Mouse (Mus musculus) forebrain, embryonic 11.5 days (tissue): ENCODE data around the gene Ehbp1. TPM values are rescaled to one million over a fixed set of nuclear protein-coding genes. Genes with fewer than 3 reads are reported as not detected.
A peak's percentile ranks its signal among the peaks of the same experiment; 100 is the strongest.

ENCODE experiments used
- ATAC-seq: fragments of 200-750 bp; cut with Nextera tagmentation; replicated peaks from 2 replicates; pipeline ENCODE4 v1.8.0; 2017; ENCODE audit warnings: moderate TSS enrichment; ENCODE audit not compliant: low FRiP score
- DNase-seq: peaks from one replicate; pipeline ENCODE4 v3.0.0-alpha.2; 2017; ENCODE audit warnings: low spot score
- H3K27ac ChIP-seq: fragments of 300-500 bp; sonication (generic); 2 replicates; pipeline ENCODE4 v1.5.1; 2014; ENCODE audit warnings: low read depth, low read length
- H3K27me3 ChIP-seq: fragments of 300-500 bp; sonication (generic); 2 replicates; pipeline ENCODE4 v1.6.1; 2014; ENCODE audit warnings: mild to moderate bottlenecking, low read length, mixed read lengths; ENCODE audit not compliant: control insufficient read depth, insufficient read depth
- H3K36me3 ChIP-seq: fragments of 300-500 bp; sonication (generic); 2 replicates; pipeline ENCODE4 v1.6.1; 2014; ENCODE audit warnings: mild to moderate bottlenecking, low read length, moderate library complexity, mixed read lengths; ENCODE audit not compliant: control insufficient read depth, insufficient read depth
- H3K4me1 ChIP-seq: fragments of 300-500 bp; sonication (generic); replicated peaks from 2 replicates; pipeline ENCODE4 v1.6.1; 2014; ENCODE audit warnings: low read length, mixed read lengths; ENCODE audit not compliant: control insufficient read depth, insufficient read depth
- H3K4me2 ChIP-seq: fragments of 300-500 bp; sonication (generic); 2 replicates; pipeline ENCODE4 v1.6.1; 2014; ENCODE audit warnings: low read depth, mild to moderate bottlenecking, low read length, moderate library complexity, mixed read lengths; ENCODE audit not compliant: severe bottlenecking
- H3K4me3 ChIP-seq: fragments of 300-500 bp; sonication (generic); 2 replicates; pipeline ENCODE4 v1.5.1; 2014; ENCODE audit warnings: low read depth, low read length
- H3K9ac ChIP-seq: fragments of 300-500 bp; sonication (generic); 2 replicates; pipeline ENCODE4 v1.6.1; 2014; ENCODE audit warnings: low read length
- H3K9me3 ChIP-seq: fragments of 300-500 bp; sonication (generic); 2 replicates; pipeline ENCODE4 v1.6.1; 2016; ENCODE audit warnings: low read length, mixed read lengths; ENCODE audit not compliant: control insufficient read depth
- WGBS: fragments of 180-500 bp; shearing (Covaris S2); extraction: QIAGEN DNeasy Blood & Tissue Kit; methylation state at CpG from one replicate; pipeline ENCODE4 v1.1.7; 2014; 5-methylcytosine and 5-hydroxymethylcytosine counted together
- polyA plus RNA-seq: library from polyadenylated mRNA; unstranded; fragments of >200 nt; fragmentation: Nextera tagmentation; extraction: Ambion mirVana; gene quantifications from 2 replicates; pipeline ENCODE4 v1.2.1, GENCODE M21; 2014

Gene Ehbp1
- polyA plus RNA-seq, 1 experiment from 2014 or later, result 14.7 TPM

DNA sequence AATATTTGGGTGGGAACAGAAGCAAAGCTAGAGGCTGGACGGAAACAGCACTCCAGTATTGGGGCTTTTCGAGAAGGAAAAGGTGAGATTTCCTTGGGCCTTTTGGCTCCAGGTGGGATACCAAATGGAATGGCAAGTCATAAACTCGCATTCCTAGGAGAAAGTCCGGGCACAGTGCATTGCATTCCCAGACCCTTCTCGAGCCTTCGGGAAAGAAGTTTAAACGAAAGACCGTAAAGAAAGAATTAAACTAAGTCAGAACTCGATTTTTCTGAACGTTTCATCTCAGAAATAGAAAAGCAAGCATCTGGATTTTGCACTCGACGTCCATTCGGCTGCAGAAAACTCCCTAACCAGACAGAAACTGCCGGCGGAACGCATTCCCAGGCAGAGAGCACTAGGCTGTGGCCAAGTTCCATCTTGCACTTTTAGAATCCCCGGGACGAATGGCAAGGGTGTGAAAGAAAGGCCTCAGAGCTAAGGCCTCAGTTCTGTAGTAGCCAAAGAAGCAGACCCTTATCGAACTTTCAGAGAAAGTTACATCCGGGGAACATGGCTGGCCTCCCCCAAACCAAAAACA, 344.4 kb downstream of the Ehbp1 start:
- 2% methylated on average over 20 of the region's 20 CpGs for WGBS
- Histone ChIP-seq H3K36me3 (peaks cover 4% of the 10 kb centered on the region; the same call in 1 of the 2 replicates), H3K4me1 (peaks cover 16% of the 10 kb centered on the region), H3K9me3 (no peaks in the 10 kb centered on the region), H3K27me3 (peaks cover 23% of the 10 kb centered on the region), H3K9ac (peak overlapping the region; percentile 96), H3K4me3 (peak overlapping the region; percentile 89), H3K27ac (peak overlapping the region; percentile 85), H3K4me2 (peak overlapping the region; percentile 88)
- ATAC-seq (no peak), DNase-seq (peak; percentile 57)

DNA sequence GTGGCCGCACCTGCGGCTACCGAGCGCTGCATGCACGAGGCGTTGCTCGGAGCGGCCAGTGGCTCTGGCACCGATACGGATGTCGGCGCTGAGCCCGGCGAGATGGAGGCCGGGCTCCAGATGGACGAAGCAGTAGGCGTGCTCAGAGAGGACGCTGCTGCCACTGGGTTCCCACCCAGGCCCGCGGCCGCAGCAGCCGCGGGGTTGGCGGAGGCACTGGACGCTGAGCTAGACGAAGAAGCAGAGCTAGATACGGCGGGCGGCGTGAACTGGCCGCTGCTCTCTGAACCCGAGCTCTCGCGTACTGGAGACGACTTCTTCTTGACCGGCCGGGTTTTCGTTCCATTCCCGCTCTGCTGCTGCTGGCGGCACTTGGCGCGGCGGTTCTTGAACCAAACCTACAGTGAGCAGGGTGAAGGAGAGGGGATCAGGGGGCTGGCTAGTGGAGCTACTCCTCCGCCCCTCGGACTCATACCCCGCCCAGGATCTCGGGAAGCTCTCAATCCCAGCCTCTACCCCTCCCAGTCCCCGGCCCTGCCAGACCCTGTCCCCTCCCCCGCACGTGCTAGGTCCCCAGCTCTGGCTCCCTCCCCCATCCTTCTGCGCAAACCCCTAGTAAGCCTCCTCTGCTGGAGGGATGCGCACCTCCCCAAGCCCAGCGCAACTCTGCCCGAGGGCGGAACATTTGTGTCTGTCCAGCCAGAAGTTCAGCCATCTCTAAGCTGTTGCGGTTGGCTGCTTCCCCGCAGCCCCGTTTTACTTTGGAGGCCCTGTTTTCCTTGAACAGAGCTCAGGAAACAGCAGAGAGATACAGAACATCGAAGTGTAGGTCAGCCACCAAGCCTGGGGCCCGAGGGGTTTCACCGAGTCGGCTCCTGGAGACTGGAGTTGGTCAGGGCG, 345.2 kb downstream of the Ehbp1 start:
- H3K27me3 ChIP-seq, result peaks cover 23% of the 10 kb centered on the region
- H3K9me3 ChIP-seq, result no peaks in the 10 kb centered on the region
- under 1% methylated on average over 62 of the region's 63 CpGs for WGBS
- H3K4me2 ChIP-seq, result peak overlapping the region; percentile 88
- peaks cover 4% of the 10 kb centered on the region; the same call in 1 of the 2 replicates for H3K36me3 ChIP-seq
- peak overlapping the region; percentile 96 for H3K9ac ChIP-seq
- peak overlapping the region; percentile 85 for H3K27ac ChIP-seq
- H3K4me3 ChIP-seq, result peak overlapping the region; percentile 89
- DNase-seq (peak; percentile 91), ATAC-seq (peak; percentile 66)
- peaks cover 16% of the 10 kb centered on the region for H3K4me1 ChIP-seq

DNA sequence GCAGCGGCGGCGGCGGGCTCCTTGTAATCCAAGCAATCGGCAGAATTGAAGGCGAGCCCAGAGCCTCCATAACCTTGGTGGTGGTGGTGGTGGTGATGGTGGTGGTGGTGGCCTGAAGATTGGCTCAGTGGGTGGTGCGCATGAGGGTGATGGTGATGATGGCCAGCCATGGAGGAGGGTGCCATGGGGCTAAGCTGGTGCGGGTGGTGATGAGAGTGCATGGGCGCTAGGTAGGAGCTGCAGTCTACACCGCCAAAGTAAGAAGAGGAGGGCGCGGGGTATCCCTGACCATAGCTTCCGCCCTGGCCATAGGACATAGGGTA, 345.8 kb downstream of the Ehbp1 start:
- H3K9ac ChIP-seq, result peak overlapping the region; percentile 96

DNA sequence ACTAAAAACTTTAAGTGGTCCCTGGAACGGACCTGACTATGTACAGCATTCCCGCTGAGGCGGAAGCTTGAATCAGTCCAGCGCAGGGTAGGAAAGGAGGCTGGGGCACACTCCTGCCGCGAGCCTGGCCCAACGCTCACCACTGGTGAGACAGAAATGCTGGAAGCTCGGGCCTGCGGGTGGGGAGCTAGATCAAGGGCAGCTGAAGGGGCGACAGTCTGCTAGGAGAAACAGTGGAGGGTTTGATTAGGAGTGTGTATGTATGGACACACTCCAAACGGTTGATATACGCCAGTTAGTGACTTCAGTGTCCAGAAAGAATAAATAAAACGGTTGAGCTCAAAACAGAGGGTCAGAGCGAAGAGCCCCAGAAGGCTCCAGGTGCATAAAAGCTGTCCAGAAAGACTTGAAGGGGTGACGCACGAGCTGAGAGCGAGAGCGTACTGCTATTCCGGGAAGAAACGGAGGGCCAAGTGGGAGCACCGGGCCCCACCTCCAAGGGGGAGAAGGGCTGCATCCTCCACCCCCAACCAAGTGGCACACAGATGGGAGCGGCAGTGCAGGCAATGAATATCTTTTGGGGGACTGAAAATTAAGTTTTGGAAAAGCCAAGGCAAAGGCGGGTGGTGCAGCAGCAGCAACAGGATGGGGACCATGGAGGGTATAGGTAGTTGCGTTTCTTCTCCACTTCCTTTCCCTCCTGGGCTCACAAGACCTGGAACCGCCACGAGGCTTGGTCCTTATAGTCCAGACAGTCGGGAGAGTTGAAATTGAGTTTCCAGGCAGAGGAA, 346.4 kb downstream of the Ehbp1 start:
- Histone ChIP-seq H3K4me1 (peaks cover 16% of the 10 kb centered on the region), H3K27me3 (peaks cover 25% of the 10 kb centered on the region), H3K36me3 (peaks cover 4% of the 10 kb centered on the region; the same call in 1 of the 2 replicates), H3K9ac (peak overlapping the region; percentile 96), H3K4me2 (peak overlapping the region; percentile 88), H3K27ac (peak overlapping the region; percentile 85; the same call in 1 of the 2 replicates), H3K9me3 (no peaks in the 10 kb centered on the region), H3K4me3 (peak overlapping the region; percentile 89)
- WGBS, result 8% methylated on average over 27 of the region's 27 CpGs
- DNase-seq, result peak; percentile 67
- ATAC-seq, result no peak

More for the DNA sequence above, 345.8 kb downstream of the Ehbp1 start:
- no peak for ATAC-seq
- peaks cover 4% of the 10 kb centered on the region; the same call in 1 of the 2 replicates for H3K36me3 ChIP-seq
- H3K4me3 ChIP-seq, result peak overlapping the region; percentile 89
- H3K4me2 ChIP-seq, result peak overlapping the region; percentile 88
- DNase-seq, result peak; percentile 71
- peak overlapping the region; percentile 85; the same call in 1 of the 2 replicates for H3K27ac ChIP-seq
- peaks cover 25% of the 10 kb centered on the region for H3K27me3 ChIP-seq
- WGBS, result 12% methylated on average over 13 of the region's 13 CpGs
- no peaks in the 10 kb centered on the region for H3K9me3 ChIP-seq
- peaks cover 16% of the 10 kb centered on the region for H3K4me1 ChIP-seq

DNA sequence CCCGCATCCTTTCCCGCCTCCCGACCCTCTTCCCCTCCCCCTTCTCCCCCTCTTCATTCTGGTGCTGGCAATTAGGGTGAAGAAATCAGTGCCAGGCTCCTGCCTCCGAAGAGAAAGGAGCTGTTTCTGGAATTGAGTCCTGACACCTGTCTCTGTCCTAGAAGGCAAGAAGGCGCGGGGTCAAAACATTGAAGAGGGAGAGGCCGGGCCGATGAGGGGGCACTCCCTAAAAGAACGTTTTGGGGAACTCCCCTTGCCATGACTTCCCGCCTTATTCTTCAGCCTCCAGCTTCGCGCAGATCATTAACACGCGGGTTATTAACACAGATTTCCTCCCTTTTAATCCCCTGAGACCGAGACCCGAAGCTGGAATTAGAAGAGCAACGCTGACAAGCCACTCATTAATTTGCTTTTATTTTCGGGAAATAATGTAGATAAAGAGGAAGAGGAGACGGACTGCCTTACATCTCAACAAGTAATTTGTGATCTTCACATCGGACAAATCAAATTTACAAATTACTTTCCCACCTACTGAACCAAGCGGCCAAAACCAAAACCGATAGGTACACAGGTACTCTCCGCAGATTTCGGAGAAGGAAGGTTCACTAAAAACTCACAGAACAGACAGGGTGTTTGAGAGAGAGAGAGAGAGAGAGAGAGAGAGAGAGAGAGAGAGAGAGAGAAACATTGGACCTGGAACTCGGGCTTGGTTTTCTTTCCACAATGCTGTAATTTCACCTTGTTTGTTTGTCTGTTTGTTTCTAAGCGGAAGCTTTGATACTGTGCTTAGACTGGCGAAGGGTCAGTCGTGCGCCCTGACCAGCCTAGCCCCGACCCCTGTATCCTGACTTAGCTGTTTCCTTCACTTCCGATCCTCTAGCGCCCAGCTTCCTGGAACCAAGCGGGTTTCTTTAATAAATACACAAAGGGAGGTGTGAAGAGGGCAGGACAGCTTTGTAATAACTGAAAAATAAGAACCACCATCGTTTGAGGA, 347.4 kb downstream of the Ehbp1 start:
- Histone ChIP-seq H3K27ac (peak overlapping the region; percentile 72), H3K9ac (peak overlapping the region; percentile 96), H3K4me1 (peaks cover 16% of the 10 kb centered on the region), H3K4me3 (peak overlapping the region; percentile 89), H3K27me3 (peaks cover 26% of the 10 kb centered on the region), H3K9me3 (no peaks in the 10 kb centered on the region), H3K4me2 (peak overlapping the region; percentile 88), H3K36me3 (peaks cover 4% of the 10 kb centered on the region; the same call in 1 of the 2 replicates)
- DNase-seq (peak; percentile 76), ATAC-seq (no peak)
- WGBS, result 4% methylated on average over 34 of the region's 34 CpGs

DNA sequence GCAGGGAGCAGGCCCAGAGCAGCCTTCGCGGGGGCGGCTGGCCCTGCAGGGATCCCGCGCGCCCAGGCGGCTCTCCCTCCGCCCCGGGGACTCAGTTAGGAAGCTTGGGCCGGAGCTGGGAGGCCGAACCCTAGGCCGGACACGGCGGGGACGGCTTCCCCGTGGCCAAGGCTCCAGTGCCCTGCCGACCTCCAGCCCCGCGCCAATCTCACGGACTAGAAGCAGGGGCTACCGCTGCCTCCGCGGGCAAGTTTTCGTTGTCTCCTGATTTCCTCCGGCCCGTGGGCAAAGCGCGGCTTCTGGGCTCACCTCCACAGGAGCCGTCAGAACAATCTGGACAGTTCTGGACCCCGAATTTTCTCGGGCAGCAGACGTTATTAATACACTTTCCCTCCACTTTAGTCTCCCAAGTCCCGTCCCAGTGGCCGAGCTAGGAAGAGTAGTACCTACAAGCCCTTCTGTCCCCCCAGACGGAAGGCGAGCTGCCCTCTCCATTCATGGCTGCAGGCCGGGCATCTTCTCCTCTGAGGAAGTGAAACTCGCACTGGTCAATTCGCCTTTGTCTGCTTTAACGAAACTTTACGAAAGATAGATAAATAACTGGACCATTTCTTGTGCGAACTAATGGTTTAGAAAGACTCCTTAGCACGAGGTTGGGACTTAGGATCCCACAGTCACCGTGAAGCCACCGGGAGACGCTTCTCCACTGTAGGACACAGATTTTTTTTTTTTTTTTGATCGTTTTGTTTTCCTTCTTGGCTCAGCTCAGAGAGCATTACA, 348.3 kb downstream of the Ehbp1 start:
- 2% methylated on average over 47 of the region's 47 CpGs for WGBS
- H3K4me3 ChIP-seq, result peak overlapping the region; percentile 89
- H3K9me3 ChIP-seq, result no peaks in the 10 kb centered on the region
- peak overlapping the region; percentile 96 for H3K9ac ChIP-seq
- peaks cover 4% of the 10 kb centered on the region; the same call in 1 of the 2 replicates for H3K36me3 ChIP-seq
- ATAC-seq (peak; percentile 14), DNase-seq (peak; percentile 83)
- peak overlapping the region; percentile 88 for H3K4me2 ChIP-seq
- H3K4me1 ChIP-seq, result peaks cover 16% of the 10 kb centered on the region
- peak overlapping the region; percentile 72 for H3K27ac ChIP-seq
- H3K27me3 ChIP-seq, result peaks cover 22% of the 10 kb centered on the region
